Mouse (Mus musculus) thymus, postnatal 14 days (tissue): ENCODE data around the gene Nr2e3.
"Not testable (repeated sequence)": the region's sequence is repeated elsewhere in the genome, so short reads cannot be mapped to it uniquely, and the experiment has no call there.

Experiments used
- DNase-seq: peaks from one replicate; pipeline ENCODE4 v3.0.0; 2021

Gene Nr2e3

DNA sequence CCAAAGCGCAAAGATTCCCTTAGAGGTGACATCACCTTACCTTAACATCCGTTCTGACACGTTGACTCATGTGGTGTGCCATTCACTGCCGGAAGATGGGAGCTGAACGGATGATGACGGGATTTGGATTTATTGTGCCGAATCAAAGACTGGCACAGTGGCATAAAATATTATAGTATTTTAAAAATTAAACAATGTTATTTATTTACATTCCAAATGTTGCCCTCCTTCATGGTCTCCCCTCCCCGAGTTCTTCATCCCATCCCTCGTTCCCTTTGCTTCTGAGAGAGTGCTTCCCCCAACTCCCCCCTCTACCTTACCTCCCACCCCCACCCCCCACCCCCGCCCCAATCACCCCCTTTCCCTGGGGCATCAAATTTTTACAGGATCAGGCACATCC, at the start of gene Nr2e3:
Gene Nr2e3 (minus strand): TSS at position 101 of the 400 bp plus-strand sequence.
- no peak for DNase-seq

DNA sequence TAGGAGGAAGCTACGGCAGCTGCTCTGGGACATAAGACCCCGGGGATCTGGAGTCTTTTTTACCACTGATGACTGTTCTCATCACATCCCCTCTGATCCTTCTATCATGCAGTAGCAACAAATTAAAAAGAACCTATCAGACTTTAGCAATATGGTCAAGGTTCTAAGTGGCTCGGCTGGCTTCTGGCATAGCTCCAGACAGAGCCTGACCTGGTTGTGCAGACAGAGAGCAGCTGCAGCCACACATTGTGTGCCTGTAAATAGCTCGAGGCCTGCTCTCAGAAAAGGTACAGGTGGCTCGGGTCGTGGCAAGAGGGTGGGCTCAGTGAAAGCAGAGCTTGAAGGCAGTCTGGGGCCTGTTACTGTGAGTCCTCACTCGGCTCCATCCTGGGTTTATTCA, 48.5 kb upstream of the Nr2e3 start:
- DNase-seq = no peak

GRCm38 (mm10) chr9:60002323-60002722, 41.9 kb upstream of the Nr2e3 start:
- DNase-seq = no peak

GRCm38 (mm10) chr9:60001444-60001843, 41.0 kb upstream of the Nr2e3 start:
- no peak for DNase-seq

GRCm38 (mm10) chr9:59997725-59998124, 37.3 kb upstream of the Nr2e3 start:
- no peak for DNase-seq

GRCm38 (mm10) chr9:59991407-59991806, 30.9 kb upstream of the Nr2e3 start:
- no peak for DNase-seq

DNA sequence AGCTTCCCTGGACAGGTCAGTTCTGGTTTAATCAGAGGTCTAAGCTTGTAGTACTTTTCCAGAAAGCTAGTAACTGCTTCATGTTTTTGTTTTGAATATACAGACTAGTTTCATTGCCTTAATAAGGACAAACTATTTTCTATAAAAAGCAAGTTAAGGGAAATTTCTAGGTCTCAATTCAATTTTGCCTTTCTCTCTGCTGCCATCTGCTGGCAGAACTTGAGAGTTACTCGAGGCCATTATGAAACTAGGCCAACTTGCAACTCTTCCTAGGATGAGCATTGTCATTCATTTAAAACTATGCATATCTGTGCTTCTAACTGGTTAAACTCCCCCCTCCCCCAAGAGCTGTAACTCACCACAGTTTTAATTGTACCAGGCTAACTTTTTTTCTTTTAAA, 29.4 kb upstream of the Nr2e3 start:
- peak; percentile 55 for DNase-seq

GRCm38 (mm10) chr9:59985900-59986572, 25.6 kb upstream of the Nr2e3 start:
- no peak for DNase-seq

DNA sequence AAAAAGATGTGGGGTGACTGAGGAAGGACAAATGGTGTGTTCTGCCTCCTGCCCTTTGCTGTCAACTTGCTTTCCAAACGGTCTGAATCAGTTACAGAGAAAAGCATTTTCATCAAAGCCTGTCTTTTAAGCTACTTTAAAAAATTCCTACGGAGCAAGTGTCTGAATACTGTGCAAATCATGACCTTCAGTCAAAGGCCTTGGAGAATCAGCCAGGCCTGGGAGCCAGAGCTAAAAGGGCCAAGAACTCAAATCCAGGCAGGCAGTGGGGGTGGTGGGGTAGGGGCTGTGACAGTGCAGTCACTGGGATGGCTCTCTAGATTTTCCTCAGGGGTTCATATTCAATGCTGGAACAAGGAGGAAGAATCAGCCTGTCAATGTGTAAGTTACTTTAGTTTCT, 20.7 kb upstream of the Nr2e3 start:
- no peak for DNase-seq

DNA sequence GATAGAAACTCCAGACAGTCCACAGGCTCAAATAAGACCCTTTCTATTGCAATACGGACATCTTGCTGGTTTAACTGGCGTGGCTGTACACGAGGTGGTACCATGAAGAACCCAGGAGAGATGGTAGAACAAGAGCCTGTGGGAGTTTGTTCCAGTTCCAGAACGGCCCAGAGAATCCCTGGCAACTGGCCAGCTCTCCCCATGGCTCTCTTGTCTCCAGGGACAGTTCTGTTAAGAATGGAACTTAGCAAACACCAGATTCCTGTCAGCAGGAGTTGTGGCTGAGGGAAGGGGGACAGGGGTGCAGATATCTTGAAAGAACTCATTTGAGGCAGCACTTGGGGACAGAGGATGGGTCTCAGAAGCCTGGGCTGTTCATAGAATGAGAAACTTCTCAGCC, 10.8 kb upstream of the Nr2e3 start:
- no peak for DNase-seq

- DNase-seq = peak; percentile 71
Observed at GRCm38 (mm10) chr9:59969383-59969782, 8.9 kb upstream of the Nr2e3 start.

- DNase-seq = no peak
Observed at GRCm38 (mm10) chr9:59965046-59965445, 4.6 kb upstream of the Nr2e3 start.

- DNase-seq = no peak
Observed at GRCm38 (mm10) chr9:59964367-59964766, 3.9 kb upstream of the Nr2e3 start.

- DNase-seq = no peak
Observed at GRCm38 (mm10) chr9:59961201-59961955, 919 bp upstream of the Nr2e3 start.

- peak; percentile 90 for DNase-seq
Observed at GRCm38 (mm10) chr9:59959276-59959675, 1.2 kb downstream of the Nr2e3 start.

- DNase-seq = not testable (repeated sequence)
Observed at GRCm38 (mm10) chr9:59958115-59958514, 2.3 kb downstream of the Nr2e3 start.

DNA sequence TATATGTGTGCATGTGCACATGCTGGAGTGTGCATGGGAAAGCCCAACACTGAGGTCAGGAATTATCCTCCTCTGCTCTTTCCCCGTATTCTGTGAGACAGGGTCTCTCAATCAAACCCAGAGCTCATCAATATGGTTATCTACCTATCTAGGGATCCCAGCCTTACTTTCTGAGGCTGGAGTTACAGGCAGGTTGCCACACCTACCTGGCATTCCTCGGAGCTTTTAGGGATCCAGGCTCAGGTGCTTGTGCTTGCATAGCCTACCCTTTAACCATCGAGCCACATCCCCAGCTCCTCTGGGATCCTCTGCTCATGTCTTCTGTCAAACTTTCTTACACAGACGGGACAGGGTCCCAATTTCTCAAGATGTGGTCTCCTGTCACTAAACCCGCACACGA, 4.0 kb downstream of the Nr2e3 start:
- no peak for DNase-seq

GRCm38 (mm10) chr9:59955692-59956091, 4.8 kb downstream of the Nr2e3 start:
- no peak for DNase-seq

DNA sequence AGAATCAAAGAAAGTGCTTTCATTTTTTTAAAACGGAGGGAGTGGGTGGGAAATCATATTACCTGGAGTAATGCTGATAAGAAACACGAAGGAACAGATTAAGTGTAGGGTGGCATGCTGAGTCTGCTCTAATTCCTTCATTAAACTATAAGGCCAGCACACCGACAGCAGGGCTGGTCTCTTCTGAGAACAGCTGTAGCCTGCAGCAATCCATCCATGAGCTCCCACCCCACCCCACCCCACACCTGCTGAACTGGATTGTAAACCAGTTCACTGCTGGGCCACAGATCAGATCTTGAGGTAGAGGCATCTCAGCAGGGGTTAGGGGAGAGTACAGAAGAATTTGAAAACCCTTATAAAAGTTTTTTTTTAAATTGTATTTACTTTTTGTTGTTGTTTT, 5.3 kb downstream of the Nr2e3 start:
- no peak for DNase-seq

DNA sequence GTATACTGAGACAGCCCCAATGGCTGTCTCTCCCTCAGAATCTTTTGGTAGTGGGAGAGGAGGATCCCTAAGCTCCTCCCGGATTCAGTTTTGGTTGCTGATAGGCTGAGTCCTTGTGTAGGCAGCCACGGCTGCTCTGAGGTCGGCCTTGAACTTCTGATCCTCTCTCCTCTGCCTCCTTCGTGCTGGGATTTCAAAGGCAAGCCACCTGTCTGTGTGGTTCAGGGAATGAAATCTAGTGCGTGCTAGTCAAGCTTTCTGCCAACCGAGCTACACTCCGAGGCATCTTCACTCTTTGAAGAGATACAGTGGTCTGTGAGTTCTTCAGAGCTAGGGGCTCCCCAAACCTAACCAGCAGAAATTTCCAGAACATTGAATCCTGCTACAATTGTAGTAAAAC, 6.9 kb downstream of the Nr2e3 start:
- no peak for DNase-seq

DNA sequence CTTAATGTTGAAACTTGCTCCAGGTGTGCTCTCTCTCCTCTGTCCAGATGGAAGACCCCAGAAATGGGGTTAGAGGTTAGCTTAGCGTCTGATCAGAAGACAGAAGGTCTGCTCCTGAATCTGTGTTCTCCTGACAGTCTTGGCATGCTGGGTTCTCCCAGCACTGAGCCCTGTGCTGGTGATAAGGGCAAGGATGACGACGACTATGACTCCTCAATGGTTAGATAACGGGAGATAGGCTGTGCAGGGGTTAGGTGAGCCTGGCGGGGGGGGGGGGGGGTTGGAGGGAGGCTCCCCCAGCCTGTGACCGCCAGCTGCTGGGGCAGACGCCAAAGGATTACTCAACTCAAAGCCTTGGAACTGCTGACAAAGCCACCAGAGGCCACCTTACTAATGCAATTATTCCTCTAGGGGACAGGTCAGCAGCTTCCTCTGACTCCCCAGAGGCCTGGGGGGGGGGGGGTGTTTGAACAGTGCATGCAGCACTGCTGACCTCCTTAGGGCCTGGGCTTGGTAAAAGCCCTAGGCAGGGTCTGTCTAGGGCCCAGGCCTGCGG, 7.9 kb downstream of the Nr2e3 start:
- DNase-seq = no peak

DNA sequence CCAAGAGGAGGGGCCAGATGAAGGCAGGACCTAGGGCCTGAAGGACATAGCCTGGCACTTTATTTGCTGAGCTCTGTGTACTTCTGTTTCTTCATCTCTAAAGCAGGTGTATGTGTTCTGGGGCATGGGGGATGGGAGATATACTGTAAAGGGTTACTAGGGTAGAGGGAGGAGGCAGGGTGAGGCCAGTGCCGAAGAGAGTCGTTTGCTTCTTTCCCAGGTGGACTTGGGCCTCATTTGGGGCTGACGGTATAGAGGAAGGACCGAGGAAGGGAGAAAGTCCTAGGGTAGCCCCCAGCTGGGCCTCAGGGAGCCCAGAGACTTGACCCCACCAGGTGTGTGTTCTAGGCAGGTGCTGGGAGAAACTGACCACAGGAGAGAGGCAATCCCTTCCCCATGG, 8.5 kb downstream of the Nr2e3 start:
- no peak for DNase-seq

- DNase-seq = no peak
Observed at GRCm38 (mm10) chr9:59951001-59951750, 9.3 kb downstream of the Nr2e3 start.

DNA sequence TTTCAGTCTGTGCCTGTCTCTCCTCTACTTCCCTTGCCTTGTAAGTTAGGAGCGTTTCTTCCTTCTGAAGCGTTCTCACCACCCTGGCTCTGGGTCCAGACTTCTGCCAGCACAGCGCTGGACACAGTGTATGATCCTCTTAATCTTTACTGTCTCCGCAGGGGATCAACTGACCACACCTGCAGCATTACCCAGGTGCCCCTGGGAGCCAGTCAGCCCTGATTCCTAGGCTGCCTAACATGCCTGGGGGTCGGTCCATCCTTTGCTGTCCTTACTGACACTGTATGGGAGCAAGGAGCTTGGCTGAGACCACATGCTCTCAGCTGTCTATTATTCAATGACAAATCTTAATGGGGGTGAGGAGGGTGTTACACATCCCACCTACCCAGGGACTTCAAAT, 10.5 kb downstream of the Nr2e3 start:
- DNase-seq = no peak
